Comparison of ENCODE assay signal across 9 mouse cellular contexts in genomic region chr12:80014598-80014983, GRCm38 (mm10).
DNase-seq lines count a peak whose midpoint lies in the region; ATAC-seq lines count a peak whose summit lies in the region.
"Had no signal": no experiment of that assay in that cellular context is flagged by ENCODE, and none has a peak within 500 bp of the region (broad histone marks: within the 10 kb centered on the region; RNA-seq: fewer than 3 reads in every experiment).

No protein-coding gene starts in this region.

- no peak for ATAC-seq in heart, embryonic 14.5 days (ENCODE audit: insufficient number of reproducible peaks, insufficient read depth, low FRiP score, low read depth)
- no peak for ATAC-seq in embryonic facial prominence, embryonic 15.5 days (ENCODE audit: insufficient number of reproducible peaks, low FRiP score, low TSS enrichment, low read depth)
- ATAC-seq in intestine, embryonic 16.5 days = peak; percentile 22; the same call in 1 of the 2 replicates
- no peak for ATAC-seq in midbrain, embryonic 16.5 days

- H3K9ac ChIP-seq in heart, embryonic 14.5 days (ENCODE audit: low read length) = 0 out of 2 replicates have a peak overlapping the region, but pooled peaks have one; percentile 28
- no peak overlapping the region for H3K9ac ChIP-seq in embryonic facial prominence, embryonic 15.5 days
- H3K9ac ChIP-seq in intestine, embryonic 16.5 days (ENCODE audit: low read depth, low read length) = peak overlapping the region; percentile 45; the same call in 1 of the 2 replicates
- no peak overlapping the region for H3K9ac ChIP-seq in midbrain, embryonic 16.5 days (ENCODE audit: low read depth, low read length)

- WGBS in heart, embryonic 14.5 days = 66% methylated on average over 7 of the region's 7 CpGs
- 37% methylated on average over 7 of the region's 7 CpGs for WGBS in embryonic facial prominence, embryonic 15.5 days
- WGBS in intestine, embryonic 16.5 days = 51% methylated on average over 7 of the region's 7 CpGs
- WGBS in midbrain, embryonic 16.5 days = 53% methylated on average over 7 of the region's 7 CpGs

- no peaks in the 10 kb centered on the region for H3K36me3 ChIP-seq in heart, embryonic 14.5 days (ENCODE audit: control insufficient read depth, insufficient read depth, low read length)
- H3K36me3 ChIP-seq in embryonic facial prominence, embryonic 15.5 days = no peaks in the 10 kb centered on the region
- H3K36me3 ChIP-seq in intestine, embryonic 16.5 days (ENCODE audit: control insufficient read depth, insufficient read depth, low read length) = no peaks in the 10 kb centered on the region
- H3K36me3 ChIP-seq in midbrain, embryonic 16.5 days (ENCODE audit: control insufficient read depth, insufficient read depth, low read length) = no peaks in the 10 kb centered on the region

- no peak overlapping the region for H3K4me3 ChIP-seq in heart, embryonic 14.5 days (ENCODE audit: control insufficient read depth in 1 of 2, insufficient read depth in 1 of 2, low read depth in 1 of 2, low read length in 2 of 2)
- no peak overlapping the region for H3K4me3 ChIP-seq in embryonic facial prominence, embryonic 15.5 days (replicated peaks)
- H3K4me3 ChIP-seq in intestine, embryonic 16.5 days (ENCODE audit: low read length) = no peak overlapping the region
- no peak overlapping the region; the same call in 1 of the 2 replicates for H3K4me3 ChIP-seq in midbrain, embryonic 16.5 days (ENCODE audit: low read depth, low read length)

- peaks cover 33 to 46% of the 10 kb centered on the region in 2 experiments for H3K4me1 ChIP-seq in heart, embryonic 14.5 days (ENCODE audit: control insufficient read depth in 2 of 2, insufficient read depth in 2 of 2, low read length in 2 of 2)
- H3K4me1 ChIP-seq in embryonic facial prominence, embryonic 15.5 days = peaks cover 61% of the 10 kb centered on the region
- peaks cover 16% of the 10 kb centered on the region for H3K4me1 ChIP-seq in intestine, embryonic 16.5 days (ENCODE audit: control insufficient read depth, insufficient read depth, low read length)
- H3K4me1 ChIP-seq in midbrain, embryonic 16.5 days (ENCODE audit: control insufficient read depth, insufficient read depth, low read length) = peaks cover 6% of the 10 kb centered on the region

- no peaks in the 10 kb centered on the region for H3K27me3 ChIP-seq in heart, embryonic 14.5 days (ENCODE audit: control insufficient read depth, insufficient read depth, low read length)
- no peaks in the 10 kb centered on the region for H3K27me3 ChIP-seq in embryonic facial prominence, embryonic 15.5 days
- no peaks in the 10 kb centered on the region for H3K27me3 ChIP-seq in intestine, embryonic 16.5 days (replicated peaks; ENCODE audit: control insufficient read depth, insufficient read depth, low read length)
- H3K27me3 ChIP-seq in midbrain, embryonic 16.5 days (ENCODE audit: control insufficient read depth, insufficient read depth, low read depth, low read length) = no peaks in the 10 kb centered on the region
- H3K27me3 ChIP-seq: CH12.LX had no signal

- H3K27ac ChIP-seq in heart, embryonic 14.5 days (replicated peaks in 1 of 2; ENCODE audit: control insufficient read depth in 1 of 2, insufficient read depth in 1 of 2, low read depth in 2 of 2, low read length in 2 of 2) = peak overlapping the region in 1 of 2 experiments; percentile 46; a peak in 2 of 4 replicates
- H3K27ac ChIP-seq in embryonic facial prominence, embryonic 15.5 days (replicated peaks) = peak overlapping the region; percentile 95
- peak overlapping the region; percentile 89 for H3K27ac ChIP-seq in intestine, embryonic 16.5 days (ENCODE audit: low read length)
- no peak overlapping the region for H3K27ac ChIP-seq in midbrain, embryonic 16.5 days (ENCODE audit: low read length)

- no peaks in the 10 kb centered on the region for H3K9me3 ChIP-seq in heart, embryonic 14.5 days (ENCODE audit: control insufficient read depth, low read length)
- no peaks in the 10 kb centered on the region for H3K9me3 ChIP-seq in embryonic facial prominence, embryonic 15.5 days (replicated peaks)
- H3K9me3 ChIP-seq in intestine, embryonic 16.5 days (ENCODE audit: control insufficient read depth, low read length) = no peaks in the 10 kb centered on the region
- H3K9me3 ChIP-seq in midbrain, embryonic 16.5 days (replicated peaks; ENCODE audit: control insufficient read depth, low read length, poor library complexity, severe bottlenecking) = no peaks in the 10 kb centered on the region

- no peak for DNase-seq in heart, adult 9 months (ENCODE audit: low spot score in 2 of 2)
- DNase-seq in natural killer cell, adult 2 months (ENCODE audit: low spot score in 2 of 2) = no peak
- no peak for DNase-seq in left cerebral cortex, adult 9 months (ENCODE audit: low spot score in 2 of 2)
- DNase-seq in cerebellum, adult 9-11 months = no peak

- 0 out of 2 replicates have a peak overlapping the region, but pooled peaks have one; percentile 6 for H3K4me2 ChIP-seq in heart, embryonic 14.5 days (ENCODE audit: low read length)
- peak overlapping the region; percentile 35; the same call in 1 of the 2 replicates for H3K4me2 ChIP-seq in embryonic facial prominence, embryonic 15.5 days (replicated peaks)
- peak overlapping the region; percentile 21; the same call in 1 of the 2 replicates for H3K4me2 ChIP-seq in intestine, embryonic 16.5 days (ENCODE audit: low read depth, low read length)
- peak overlapping the region; percentile 43 for H3K4me2 ChIP-seq in midbrain, embryonic 16.5 days (ENCODE audit: low read length)

Comparison
In these comparisons a context has a peak if more than half of its experiments do, and no peak if none do; other contexts are left out.
1. H3K9ac ChIP-seq: peak in heart, embryonic 14.5 days (single experiment) and intestine, embryonic 16.5 days (single experiment); none in embryonic facial prominence, embryonic 15.5 days (single experiment) and midbrain, embryonic 16.5 days (single experiment).
2. Peak in every context shown above with its lines, with median percentiles within 50 percentile points of each other: H3K4me2 ChIP-seq.